Mouse (Mus musculus) hindbrain, embryonic 10.5 days (tissue): ENCODE measurements at regions not wholly inside any gene's neighbourhood (a gene's known extent, or its start where the extent isn't known, plus 50 kb on each side); places are given as distances from the start of the nearest gene placed in this dataset.

Experiments used
- DNase-seq: peaks from one replicate; pipeline ENCODE4 v3.0.0-alpha.2; 2017; ENCODE audit warnings: low spot score
- H3K27ac ChIP-seq: fragments of 300-500 bp; sonication (generic); 2 replicates; pipeline ENCODE4 v1.5.1; 2016; ENCODE audit warnings: mild to moderate bottlenecking, moderate library complexity
- H3K27me3 ChIP-seq: fragments of 300-500 bp; sonication (generic); 2 replicates; pipeline ENCODE4 v1.6.1; 2016; ENCODE audit warnings: mild to moderate bottlenecking; ENCODE audit not compliant: poor library complexity, insufficient read depth, severe bottlenecking
- H3K36me3 ChIP-seq: fragments of 300-500 bp; sonication (generic); 2 replicates; pipeline ENCODE4 v1.6.1; 2016; ENCODE audit warnings: mild to moderate bottlenecking, moderate library complexity
- H3K4me1 ChIP-seq: fragments of 300-500 bp; sonication (generic); replicated peaks from 2 replicates; pipeline ENCODE4 v1.6.1; 2016; ENCODE audit warnings: mild to moderate bottlenecking
- H3K4me3 ChIP-seq: fragments of 300-500 bp; sonication (generic); 2 replicates; pipeline ENCODE4 v1.5.1; 2016; ENCODE audit warnings: mild to moderate bottlenecking, moderate library complexity
- H3K9me3 ChIP-seq: fragments of 300-500 bp; sonication (generic); 2 replicates; pipeline ENCODE4 v1.6.1; 2016; ENCODE audit warnings: mild to moderate bottlenecking, moderate library complexity
- WGBS: fragments of 180-500 bp; shearing (Covaris S2); methylation state at CpG from one replicate; pipeline ENCODE4 v1.1.7; 2016; 5-methylcytosine and 5-hydroxymethylcytosine counted together

GRCm38 (mm10) chr2:72716931-72717330 lies 241.0 kb downstream of the Cdca7 start:
- no peaks in the 10 kb centered on the region for H3K36me3 ChIP-seq
- H3K4me1 ChIP-seq: peaks cover 11% of the 10 kb centered on the region
- no peak overlapping the region for H3K4me3 ChIP-seq
- H3K27me3 ChIP-seq: no peaks in the 10 kb centered on the region
- WGBS: 86% methylated on average over 4 of the region's 4 CpGs
- peaks cover 5% of the 10 kb centered on the region; the same call in 1 of the 2 replicates for H3K9me3 ChIP-seq
- no peak overlapping the region for H3K27ac ChIP-seq
- DNase-seq: no peak

GRCm38 (mm10) chr2:72728699-72729098 lies 251.5 kb downstream of the Sp3 start:
- H3K4me1 ChIP-seq: no peaks in the 10 kb centered on the region
- H3K4me3 ChIP-seq: no peak overlapping the region
- WGBS: 52% methylated on average over 3 of the region's 3 CpGs
- no peaks in the 10 kb centered on the region for H3K36me3 ChIP-seq
- H3K27ac ChIP-seq: peak overlapping the region; percentile 45; the same call in 1 of the 2 replicates
- no peaks in the 10 kb centered on the region; the same call in 1 of the 2 replicates for H3K27me3 ChIP-seq
- peak; percentile 39 for DNase-seq
- H3K9me3 ChIP-seq: no peaks in the 10 kb centered on the region

GRCm38 (mm10) chr2:72733371-72733770 lies 246.9 kb downstream of the Sp3 start:
- 65% methylated on average over 3 of the region's 3 CpGs for WGBS
- H3K27me3 ChIP-seq: no peaks in the 10 kb centered on the region; the same call in 1 of the 2 replicates
- DNase-seq: no peak
- no peak overlapping the region for H3K4me3 ChIP-seq
- H3K36me3 ChIP-seq: no peaks in the 10 kb centered on the region
- no peaks in the 10 kb centered on the region for H3K4me1 ChIP-seq
- no peaks in the 10 kb centered on the region for H3K9me3 ChIP-seq
- no peak overlapping the region for H3K27ac ChIP-seq

- DNase-seq: no peak
- no peaks in the 10 kb centered on the region for H3K9me3 ChIP-seq
- H3K36me3 ChIP-seq: no peaks in the 10 kb centered on the region
- no peaks in the 10 kb centered on the region for H3K4me1 ChIP-seq
- no peak overlapping the region for H3K4me3 ChIP-seq
- H3K27ac ChIP-seq: no peak overlapping the region
- no peaks in the 10 kb centered on the region; the same call in 1 of the 2 replicates for H3K27me3 ChIP-seq
- 91% methylated on average over 9 of the region's 9 CpGs for WGBS
Measured at GRCm38 (mm10) chr2:72735035-72735434, 245.2 kb downstream of the Sp3 start.

- Histone ChIP-seq H3K4me3 (no peak overlapping the region), H3K36me3 (no peaks in the 10 kb centered on the region), H3K4me1 (peaks cover 9% of the 10 kb centered on the region), H3K9me3 (no peaks in the 10 kb centered on the region), H3K27ac (no peak overlapping the region), H3K27me3 (no peaks in the 10 kb centered on the region)
- no peak for DNase-seq
- 92% methylated on average over 3 of the region's 3 CpGs for WGBS
Measured at GRCm38 (mm10) chr2:72736685-72737084, 243.6 kb downstream of the Sp3 start.

- Histone ChIP-seq H3K4me3 (0 out of 2 replicates have a peak overlapping the region, but pooled peaks have one; percentile 9), H3K27ac (no peak overlapping the region), H3K9me3 (no peaks in the 10 kb centered on the region), H3K4me1 (peaks cover 9% of the 10 kb centered on the region), H3K36me3 (no peaks in the 10 kb centered on the region), H3K27me3 (no peaks in the 10 kb centered on the region)
- 60% methylated on average over 22 of the region's 22 CpGs for WGBS
- peak; percentile 35 for DNase-seq
Measured at GRCm38 (mm10) chr2:72740391-72741361, 239.6 kb downstream of the Sp3 start.

GRCm38 (mm10) chr2:72741746-72742145 lies 238.5 kb downstream of the Sp3 start:
- H3K4me1 ChIP-seq: peaks cover 9% of the 10 kb centered on the region
- 91% methylated on average over 5 of the region's 5 CpGs for WGBS
- DNase-seq: no peak
- H3K27ac ChIP-seq: no peak overlapping the region
- H3K9me3 ChIP-seq: no peaks in the 10 kb centered on the region
- no peak overlapping the region for H3K4me3 ChIP-seq
- H3K27me3 ChIP-seq: no peaks in the 10 kb centered on the region
- no peaks in the 10 kb centered on the region for H3K36me3 ChIP-seq

GRCm38 (mm10) chr2:72743651-72744050 lies 236.6 kb downstream of the Sp3 start:
- Histone ChIP-seq H3K4me1 (peaks cover 9% of the 10 kb centered on the region), H3K9me3 (no peaks in the 10 kb centered on the region), H3K27ac (no peak overlapping the region), H3K4me3 (no peak overlapping the region), H3K27me3 (no peaks in the 10 kb centered on the region), H3K36me3 (no peaks in the 10 kb centered on the region)
- no peak for DNase-seq
- 97% methylated on average over 3 of the region's 3 CpGs for WGBS

- Histone ChIP-seq H3K27ac (no peak overlapping the region), H3K36me3 (no peaks in the 10 kb centered on the region), H3K9me3 (no peaks in the 10 kb centered on the region), H3K4me3 (no peak overlapping the region), H3K4me1 (peaks cover 9% of the 10 kb centered on the region), H3K27me3 (no peaks in the 10 kb centered on the region)
- 80% methylated on average over 4 of the region's 4 CpGs for WGBS
- DNase-seq: no peak
Measured at GRCm38 (mm10) chr2:72744901-72745300, 235.3 kb downstream of the Sp3 start.

- no peak for DNase-seq
- Histone ChIP-seq H3K9me3 (no peaks in the 10 kb centered on the region), H3K27ac (no peak overlapping the region), H3K4me3 (no peak overlapping the region), H3K4me1 (no peaks in the 10 kb centered on the region), H3K36me3 (no peaks in the 10 kb centered on the region), H3K27me3 (no peaks in the 10 kb centered on the region)
- WGBS: 87% methylated on average over 16 of the region's 16 CpGs
Measured at GRCm38 (mm10) chr2:72746476-72747215, 233.6 kb downstream of the Sp3 start.

- H3K4me1 ChIP-seq: no peaks in the 10 kb centered on the region
- DNase-seq: no peak
- WGBS: 93% methylated on average over 5 of the region's 5 CpGs
- H3K27me3 ChIP-seq: no peaks in the 10 kb centered on the region
- no peak overlapping the region for H3K27ac ChIP-seq
- no peaks in the 10 kb centered on the region for H3K9me3 ChIP-seq
- H3K36me3 ChIP-seq: no peaks in the 10 kb centered on the region
- no peak overlapping the region for H3K4me3 ChIP-seq
Measured at GRCm38 (mm10) chr2:72747299-72747698, 232.9 kb downstream of the Sp3 start.

GRCm38 (mm10) chr2:72749495-72749894 lies 230.8 kb downstream of the Sp3 start:
- no peak overlapping the region for H3K27ac ChIP-seq
- 100% methylated on average over 1 of the region's 1 CpGs for WGBS
- H3K4me3 ChIP-seq: no peak overlapping the region
- no peaks in the 10 kb centered on the region for H3K4me1 ChIP-seq
- no peaks in the 10 kb centered on the region for H3K36me3 ChIP-seq
- no peaks in the 10 kb centered on the region for H3K27me3 ChIP-seq
- no peaks in the 10 kb centered on the region for H3K9me3 ChIP-seq
- DNase-seq: no peak

GRCm38 (mm10) chr2:72751441-72751840 lies 228.8 kb downstream of the Sp3 start:
- no peak overlapping the region for H3K27ac ChIP-seq
- no peaks in the 10 kb centered on the region for H3K4me1 ChIP-seq
- no peaks in the 10 kb centered on the region for H3K27me3 ChIP-seq
- H3K4me3 ChIP-seq: no peak overlapping the region
- no peaks in the 10 kb centered on the region for H3K9me3 ChIP-seq
- H3K36me3 ChIP-seq: no peaks in the 10 kb centered on the region
- no peak for DNase-seq
- WGBS: 69% methylated on average over 1 of the region's 1 CpGs
